Mouse (Mus musculus): ENCODE data around the gene Mmp14.

Gene Mmp14

GRCm38 (mm10) chr14:54432837-54433830, 1.7 kb downstream of the Mmp14 start:
- DNase-seq (ENCODE audit: inconsistent age in 2 of 2, low spot score in 1 of 2), result peak; percentile 59 to 84

- DNase-seq (ENCODE audit: inconsistent age in 2 of 2, low spot score in 1 of 2), result peak in 1 of 2 experiments; percentile 55
Observed at GRCm38 (mm10) chr14:54433941-54434531, 2.6 kb downstream of the Mmp14 start.

- peak in 1 of 2 experiments; percentile 80 for DNase-seq (ENCODE audit: inconsistent age in 2 of 2, low spot score in 1 of 2)
Observed at GRCm38 (mm10) chr14:54435194-54435918, 3.9 kb downstream of the Mmp14 start.

- no peak for DNase-seq (ENCODE audit: inconsistent age in 2 of 2, low spot score in 1 of 2)
Observed at GRCm38 (mm10) chr14:54439155-54439554, 7.7 kb downstream of the Mmp14 start.

GRCm38 (mm10) chr14:54439610-54440009, 8.2 kb downstream of the Mmp14 start:
- no peak for DNase-seq (ENCODE audit: inconsistent age in 2 of 2, low spot score in 1 of 2)

GRCm38 (mm10) chr14:54440538-54440937, 9.1 kb downstream of the Mmp14 start:
- DNase-seq (ENCODE audit: inconsistent age in 2 of 2, low spot score in 1 of 2), result no peak

GRCm38 (mm10) chr14:54441365-54441764, 10.0 kb downstream of the Mmp14 start:
- DNase-seq (ENCODE audit: inconsistent age in 2 of 2, low spot score in 1 of 2), result no peak

- DNase-seq (ENCODE audit: inconsistent age in 2 of 2, low spot score in 1 of 2), result no peak
Observed at GRCm38 (mm10) chr14:54442548-54442947, 11.1 kb downstream of the Mmp14 start.

GRCm38 (mm10) chr14:54443196-54443595, 11.8 kb downstream of the Mmp14 start:
- DNase-seq (ENCODE audit: inconsistent age in 2 of 2, low spot score in 1 of 2), result no peak

- no peak for DNase-seq (ENCODE audit: inconsistent age in 2 of 2, low spot score in 1 of 2)
Observed at GRCm38 (mm10) chr14:54443712-54444618, 12.6 kb downstream of the Mmp14 start.

- no peak for DNase-seq (ENCODE audit: inconsistent age in 2 of 2, low spot score in 1 of 2)
Observed at GRCm38 (mm10) chr14:54445476-54445875, 14.1 kb downstream of the Mmp14 start.

- no peak for DNase-seq (ENCODE audit: inconsistent age in 2 of 2, low spot score in 1 of 2)
Observed at GRCm38 (mm10) chr14:54453566-54453965, 22.2 kb downstream of the Mmp14 start.

GRCm38 (mm10) chr14:54454669-54455528, 23.5 kb downstream of the Mmp14 start:
- DNase-seq (ENCODE audit: inconsistent age in 2 of 2, low spot score in 1 of 2), result peak in 1 of 2 experiments; percentile 19

GRCm38 (mm10) chr14:54457907-54458569, 26.6 kb downstream of the Mmp14 start:
- peak in 1 of 2 experiments; percentile 17 for DNase-seq (ENCODE audit: inconsistent age in 2 of 2, low spot score in 1 of 2)

- no peak for DNase-seq (ENCODE audit: inconsistent age in 2 of 2, low spot score in 1 of 2)
Observed at GRCm38 (mm10) chr14:54462146-54462545, 30.7 kb downstream of the Mmp14 start.

- peak in 1 of 2 experiments; percentile 19 for DNase-seq (ENCODE audit: inconsistent age in 2 of 2, low spot score in 1 of 2)
Observed at GRCm38 (mm10) chr14:54463108-54463958, 31.9 kb downstream of the Mmp14 start.

- DNase-seq (ENCODE audit: inconsistent age in 2 of 2, low spot score in 1 of 2), result peak; percentile 92 to 97
Observed at GRCm38 (mm10) chr14:54463959-54464292, 32.5 kb downstream of the Mmp14 start, which contains the start of gene Lrp10. Gene Lrp10, plus strand, starts transcription at chr14:54464137.

Data from adrenal gland, adult (tissue).